Mouse (Mus musculus) bone marrow, adult 2 months (tissue): ENCODE data around the gene Ampd1. TPM values are rescaled to one million over a fixed set of nuclear protein-coding genes. Genes with fewer than 3 reads are reported as not detected.

ENCODE experiments used
- H3K27ac ChIP-seq: fragments of 200-500 bp; 2 replicates; pipeline ENCODE4 v1.5.1; 2012; ENCODE audit warnings: low read depth, mild to moderate bottlenecking, control low read depth, inconsistent platforms, low read length; ENCODE audit not compliant: control insufficient read depth, poor library complexity, insufficient read depth
- H3K4me1 ChIP-seq: fragments of 200-500 bp; 2 replicates; pipeline ENCODE4 v1.6.1; 2011; ENCODE audit warnings: low read length; ENCODE audit not compliant: control insufficient read depth, insufficient read depth
- H3K4me3 ChIP-seq: fragments of 200-500 bp; replicated peaks from 2 replicates; pipeline ENCODE3; 2011; ENCODE audit warnings: mild to moderate bottlenecking, low read depth, low read length, control low read depth; ENCODE audit not compliant: control insufficient read depth
- CTCF ChIP-seq: fragments of 200-500 bp; IDR thresholded peaks from 2 replicates; pipeline ENCODE4 v1.5.1; 2011; ENCODE audit warnings: low read length, control low read depth; ENCODE audit not compliant: control insufficient read depth, insufficient read depth
- POLR2A ChIP-seq: fragments of 200-500 bp; IDR thresholded peaks from 2 replicates; pipeline ENCODE4 v1.6.1; 2011; ENCODE audit warnings: low read depth, mild to moderate bottlenecking, control low read depth, low read length, borderline replicate concordance; ENCODE audit not compliant: control insufficient read depth
- WGBS: fragments of 180-500 bp; shearing (Covaris S2); methylation state at CpG from one replicate; pipeline ENCODE4 v1.1.7; 2018; 5-methylcytosine and 5-hydroxymethylcytosine counted together
- polyA plus RNA-seq: library from polyadenylated mRNA; stranded (reverse); fragments of >200 nt; gene quantifications from 2 replicates; pipeline ENCODE4 v1.2.4, GENCODE M21; 2011; ENCODE audit warnings: low replicate concordance; ENCODE audit not compliant: missing spikeins, insufficient read depth, insufficient read length

The Ampd1 gene
- 2.1 TPM in 1 of 2 replicates, not detected in the other for polyA plus RNA-seq

DNA sequence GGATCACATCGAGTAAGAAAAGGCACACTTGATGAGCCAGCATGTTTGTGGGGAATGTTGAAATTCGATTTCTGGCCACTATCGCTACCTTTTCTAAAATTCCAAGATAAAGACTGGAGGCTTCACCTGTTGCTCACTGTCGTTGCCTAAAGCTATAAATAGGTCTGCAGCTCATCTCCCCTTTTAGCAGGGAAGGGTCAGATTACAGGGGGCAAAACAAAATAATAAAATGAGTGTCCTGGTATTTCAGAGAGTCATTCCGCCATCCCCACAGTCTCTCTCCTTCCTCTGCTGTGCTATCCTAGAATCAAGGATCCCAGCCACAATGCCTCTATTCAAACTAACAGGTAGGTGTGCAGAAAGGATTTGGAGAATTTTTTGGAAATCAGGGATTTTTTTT is at the start of gene Ampd1:
TSS of gene Ampd1 (plus strand) at position 244 of the 400 bp plus-strand sequence.
- Histone ChIP-seq H3K4me1 (no peaks in the 10 kb centered on the region), H3K4me3 (no peak within 1 kb of the TSS), H3K27ac (no peak within 1 kb of the TSS)
- whole genome bisulfite sequencing: 67% methylated on average over 5 of the region's 5 CpGs
- TF ChIP-seq POLR2A: no peak
- TF ChIP-seq CTCF: no peak

- peaks cover 1% of the 10 kb centered on the region for H3K4me1 ChIP-seq
- 57% methylated on average over 1 of the region's 1 CpGs for WGBS
- H3K27ac ChIP-seq: no peak overlapping the region
Observed at GRCm38 (mm10) chr3:103026174-103026573, 47.6 kb upstream of the Ampd1 start.

GRCm38 (mm10) chr3:103040285-103040684 is 33.5 kb upstream of the Ampd1 start:
- 92% methylated on average over 6 of the region's 6 CpGs for WGBS
- no peak overlapping the region for H3K27ac ChIP-seq
- H3K4me1 ChIP-seq: no peaks in the 10 kb centered on the region
- no peak for TF ChIP-seq CTCF
- TF ChIP-seq POLR2A: no peak
- H3K4me3 ChIP-seq: no peak overlapping the region

More at GRCm38 (mm10) chr3:103026174-103026573, 47.6 kb upstream of the Ampd1 start:
- H3K4me3 ChIP-seq: no peak overlapping the region
- TF ChIP-seq POLR2A (no peak), CTCF (no peak)

DNA sequence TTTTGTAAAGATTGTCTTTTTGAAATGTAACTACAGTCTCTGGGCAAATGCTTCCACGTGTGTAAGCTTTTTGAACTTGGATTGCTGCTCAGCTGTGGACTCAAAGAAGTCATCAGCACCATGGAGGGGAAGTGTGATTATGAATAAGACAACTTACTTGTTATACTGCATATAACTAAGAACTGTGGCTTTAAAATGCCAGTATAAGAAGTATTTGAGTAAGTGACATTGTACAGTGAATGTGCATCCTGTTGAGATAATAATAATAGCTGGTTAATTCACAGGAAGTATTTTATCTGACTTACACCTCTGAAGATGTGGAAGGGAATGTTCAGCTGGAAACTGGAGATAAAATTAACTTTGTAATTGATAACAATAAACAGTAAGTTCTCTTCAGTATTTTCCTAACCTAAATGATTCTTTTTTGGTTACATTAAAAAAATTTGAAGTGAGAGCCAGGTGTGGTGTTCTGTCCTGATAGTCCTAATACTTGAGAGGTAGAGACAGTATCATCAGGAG is 32.9 kb upstream of the Ampd1 start:
- Histone ChIP-seq H3K27ac (no peak overlapping the region), H3K4me1 (no peaks in the 10 kb centered on the region), H3K4me3 (no peak overlapping the region)
- TF ChIP-seq CTCF (no peak), POLR2A (no peak)
- WGBS: 67% methylated on average over 1 of the region's 1 CpGs

DNA sequence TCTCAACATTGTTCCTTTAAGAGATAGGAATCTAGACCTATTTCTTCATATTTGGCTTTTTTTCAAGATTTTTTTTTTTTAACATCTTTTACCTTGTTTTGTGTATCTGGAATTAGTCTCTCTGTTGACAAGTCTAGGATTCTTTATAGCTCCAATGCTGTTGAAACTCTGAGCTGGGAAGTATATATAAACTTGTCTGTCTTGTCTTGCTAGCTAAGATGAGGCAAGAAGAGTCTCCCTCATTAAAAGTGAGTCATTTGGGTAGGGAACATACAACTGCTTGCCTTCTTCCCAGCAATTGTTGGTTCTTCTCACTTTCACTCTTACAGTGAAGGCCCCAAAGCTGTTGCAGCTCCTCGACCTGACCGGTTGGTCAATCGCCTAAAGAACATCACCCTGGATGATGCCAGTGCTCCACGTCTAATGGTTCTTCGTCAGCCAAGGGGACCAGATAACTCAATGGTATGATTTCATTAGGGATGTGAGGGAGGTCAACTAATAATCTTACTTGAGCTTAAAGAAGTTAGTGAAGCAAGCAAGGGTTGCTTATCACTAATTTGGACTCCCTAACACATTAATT is 17.7 kb upstream of the Ampd1 start:
- no peak overlapping the region for H3K27ac ChIP-seq
- H3K4me1 ChIP-seq: no peaks in the 10 kb centered on the region; the same call in 1 of the 2 replicates
- no peak for TF ChIP-seq POLR2A
- no peak for TF ChIP-seq CTCF
- WGBS: 89% methylated on average over 5 of the region's 5 CpGs
- H3K4me3 ChIP-seq: no peak overlapping the region

DNA sequence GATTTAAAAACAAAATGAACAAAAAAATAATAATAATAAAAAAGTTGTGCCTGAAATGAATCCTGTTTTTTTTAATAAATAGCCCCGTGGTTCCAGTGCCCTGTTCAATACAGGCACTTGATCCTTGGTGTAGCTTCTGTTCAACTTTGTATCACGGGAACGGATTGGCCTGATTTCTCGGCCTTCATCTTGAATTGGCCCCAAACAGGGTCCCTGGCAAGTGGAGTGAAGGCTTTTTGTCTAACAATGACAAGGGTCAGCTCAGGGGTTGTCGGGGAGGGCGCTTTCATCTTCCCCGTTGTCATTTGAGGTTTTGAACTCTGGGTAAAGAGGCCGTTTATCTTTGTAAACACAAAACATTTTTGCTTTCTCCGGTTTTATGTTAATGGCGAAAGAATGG is 16.1 kb upstream of the Ampd1 start:
- 11% methylated on average over 10 of the region's 10 CpGs for WGBS
- no peaks in the 10 kb centered on the region; the same call in 1 of the 2 replicates for H3K4me1 ChIP-seq
- no peak overlapping the region for H3K27ac ChIP-seq
- H3K4me3 ChIP-seq: peak overlapping the region; percentile 89
- TF ChIP-seq POLR2A: no peak
- no peak for TF ChIP-seq CTCF

GRCm38 (mm10) chr3:103058207-103059157 is 15.3 kb upstream of the Ampd1 start, which contains the start of gene Nras:
Gene Nras (plus strand): TSS chr3:103058285.
- Histone ChIP-seq H3K4me3 (peak within 1 kb of the TSS; percentile 89), H3K27ac (peak within 1 kb of the TSS; percentile 86), H3K4me1 (no peaks in the 10 kb centered on the region; the same call in 1 of the 2 replicates)
- 1% methylated on average over 46 of the region's 46 CpGs for WGBS
- TF ChIP-seq CTCF (no peak), POLR2A (peak; percentile 53; the same call in 1 of the 2 replicates)

DNA sequence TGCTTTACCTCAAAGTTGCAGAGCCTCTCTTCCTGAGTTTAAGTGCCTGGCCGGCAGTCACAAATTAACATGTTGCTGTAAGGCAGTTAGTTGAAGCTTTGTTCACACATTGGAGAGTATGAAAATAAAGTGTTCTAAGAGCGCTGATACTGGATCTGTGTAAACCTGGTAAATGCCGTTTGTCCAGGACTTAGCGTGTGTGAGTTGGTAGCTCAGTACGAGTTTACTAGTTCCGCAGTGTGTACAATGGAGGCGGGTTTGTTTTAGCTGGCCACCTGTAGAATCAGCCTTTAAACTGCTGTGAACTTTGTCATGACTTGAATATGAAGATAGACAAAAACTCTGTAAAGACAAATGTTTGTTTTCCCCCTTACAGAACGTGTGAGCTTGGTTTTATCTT is 6.9 kb upstream of the Ampd1 start:
- no peaks in the 10 kb centered on the region for H3K4me1 ChIP-seq
- TF ChIP-seq POLR2A (no peak), CTCF (no peak)
- H3K4me3 ChIP-seq: no peak overlapping the region
- 90% methylated on average over 8 of the region's 8 CpGs for WGBS
- H3K27ac ChIP-seq: no peak overlapping the region
